Mouse (Mus musculus): Measurements from ENCODE around the gene Nr1d2. TPM values are rescaled to one million over a fixed set of nuclear protein-coding genes. Genes with fewer than 3 reads are reported as not detected.

The Nr1d2 gene
- polyA plus RNA-seq (2012; rRNA removed) = 17.0 and 26.7 TPM in 2 replicates

GRCm38 (mm10) chr14:18238750-18239731 is at the start of gene Nr1d2:
Gene Nr1d2 (minus strand): TSS chr14:18239127.
- peak; percentile 100 for DNase-seq
- Histone ChIP-seq H3K4me1 (ENCODE audit: control insufficient read depth, insufficient read depth, low read length) (peaks cover 16% of the 10 kb centered on the region), H3K27ac (ENCODE audit: insufficient read depth, low read depth, low read length) (peak within 1 kb of the TSS; percentile 100), H3K4me3 (ENCODE audit: insufficient read depth, low read depth, low read length) (peak within 1 kb of the TSS; percentile 88), H3K27me3 (replicated peaks; ENCODE audit: control insufficient read depth, insufficient read depth, low read length) (no peaks in the 10 kb centered on the region), H3K36me3 (ENCODE audit: control insufficient read depth, insufficient read depth, low read length) (no peaks in the 10 kb centered on the region)
- TF ChIP-seq CTCF (conservative IDR thresholded peaks at IDR 0.05; ENCODE audit: insufficient read depth, insufficient read length, low read depth, low read length) = no peak
- peak; percentile 61 for TF ChIP-seq POLR2A (IDR thresholded peaks at IDR 0.05; ENCODE audit: low read depth, low read length)
- under 1% methylated on average over 60 of the region's 66 CpGs for WGBS

- Histone ChIP-seq H3K4me3 (ENCODE audit: insufficient read depth, low read depth, low read length) (no peak overlapping the region), H3K4me1 (ENCODE audit: control insufficient read depth, insufficient read depth, low read length) (peaks cover 9% of the 10 kb centered on the region), H3K27me3 (replicated peaks; ENCODE audit: control insufficient read depth, insufficient read depth, low read length) (no peaks in the 10 kb centered on the region), H3K27ac (ENCODE audit: insufficient read depth, low read depth, low read length) (no peak overlapping the region), H3K36me3 (ENCODE audit: control insufficient read depth, insufficient read depth, low read length) (peaks cover 3% of the 10 kb centered on the region; the same call in 1 of the 2 replicates)
- DNase-seq = peak; percentile 19
- TF ChIP-seq CTCF (conservative IDR thresholded peaks at IDR 0.05; ENCODE audit: insufficient read depth, insufficient read length, low read depth, low read length) = no peak
- no peak for TF ChIP-seq POLR2A (IDR thresholded peaks at IDR 0.05; ENCODE audit: low read depth, low read length)
- WGBS = 35% methylated on average over 2 of the region's 2 CpGs
These were observed 48.5 kb upstream of the Nr1d2 start for GRCm38 (mm10) chr14:18287391-18287790.

- no peak for DNase-seq
- TF ChIP-seq POLR2A (IDR thresholded peaks at IDR 0.05; ENCODE audit: low read depth, low read length) (no peak), CTCF (conservative IDR thresholded peaks at IDR 0.05; ENCODE audit: insufficient read depth, insufficient read length, low read depth, low read length) (no peak)
- no peaks in the 10 kb centered on the region for H3K27me3 ChIP-seq (replicated peaks; ENCODE audit: control insufficient read depth, insufficient read depth, low read length)
- peaks cover 9% of the 10 kb centered on the region for H3K4me1 ChIP-seq (ENCODE audit: control insufficient read depth, insufficient read depth, low read length)
- H3K36me3 ChIP-seq (ENCODE audit: control insufficient read depth, insufficient read depth, low read length) = peaks cover 3% of the 10 kb centered on the region; the same call in 1 of the 2 replicates
- no peak overlapping the region for H3K27ac ChIP-seq (ENCODE audit: insufficient read depth, low read depth, low read length)
- WGBS = 86% methylated on average over 2 of the region's 2 CpGs
- H3K4me3 ChIP-seq (ENCODE audit: insufficient read depth, low read depth, low read length) = no peak overlapping the region
These were observed 47.5 kb upstream of the Nr1d2 start for GRCm38 (mm10) chr14:18286441-18286840.

- TF ChIP-seq CTCF (conservative IDR thresholded peaks at IDR 0.05; ENCODE audit: insufficient read depth, insufficient read length, low read depth, low read length) = no peak
- no peak for TF ChIP-seq POLR2A (IDR thresholded peaks at IDR 0.05; ENCODE audit: low read depth, low read length)
- H3K36me3 ChIP-seq (ENCODE audit: control insufficient read depth, insufficient read depth, low read length) = peaks cover 3% of the 10 kb centered on the region; the same call in 1 of the 2 replicates
- H3K27ac ChIP-seq (ENCODE audit: insufficient read depth, low read depth, low read length) = no peak overlapping the region
- no peak overlapping the region for H3K4me3 ChIP-seq (ENCODE audit: insufficient read depth, low read depth, low read length)
- H3K4me1 ChIP-seq (ENCODE audit: control insufficient read depth, insufficient read depth, low read length) = peaks cover 9% of the 10 kb centered on the region
- H3K27me3 ChIP-seq (replicated peaks; ENCODE audit: control insufficient read depth, insufficient read depth, low read length) = no peaks in the 10 kb centered on the region
- WGBS = 79% methylated on average over 3 of the region's 3 CpGs
- no peak for DNase-seq
These were observed 46.5 kb upstream of the Nr1d2 start for GRCm38 (mm10) chr14:18285476-18285875.

- H3K4me3 ChIP-seq (ENCODE audit: insufficient read depth, low read depth, low read length) = no peak overlapping the region
- H3K4me1 ChIP-seq (ENCODE audit: control insufficient read depth, insufficient read depth, low read length) = peaks cover 9% of the 10 kb centered on the region
- no peaks in the 10 kb centered on the region for H3K27me3 ChIP-seq (replicated peaks; ENCODE audit: control insufficient read depth, insufficient read depth, low read length)
- TF ChIP-seq POLR2A (IDR thresholded peaks at IDR 0.05; ENCODE audit: low read depth, low read length) = no peak
- no peak for TF ChIP-seq CTCF (conservative IDR thresholded peaks at IDR 0.05; ENCODE audit: insufficient read depth, insufficient read length, low read depth, low read length)
- no peak overlapping the region for H3K27ac ChIP-seq (ENCODE audit: insufficient read depth, low read depth, low read length)
- DNase-seq = peak; percentile 44
- peaks cover 3% of the 10 kb centered on the region; the same call in 1 of the 2 replicates for H3K36me3 ChIP-seq (ENCODE audit: control insufficient read depth, insufficient read depth, low read length)
- 70% methylated on average over 2 of the region's 2 CpGs for WGBS
These were observed 45.7 kb upstream of the Nr1d2 start for GRCm38 (mm10) chr14:18284581-18284980.

GRCm38 (mm10) chr14:18280375-18280774 is 41.4 kb upstream of the Nr1d2 start:
- no peak overlapping the region for H3K4me3 ChIP-seq (ENCODE audit: insufficient read depth, low read depth, low read length)
- 83% methylated on average over 5 of the region's 5 CpGs for WGBS
- no peak overlapping the region for H3K27ac ChIP-seq (ENCODE audit: insufficient read depth, low read depth, low read length)
- H3K36me3 ChIP-seq (ENCODE audit: control insufficient read depth, insufficient read depth, low read length) = peaks cover 3% of the 10 kb centered on the region; the same call in 1 of the 2 replicates
- H3K27me3 ChIP-seq (replicated peaks; ENCODE audit: control insufficient read depth, insufficient read depth, low read length) = no peaks in the 10 kb centered on the region
- no peak for DNase-seq
- TF ChIP-seq POLR2A (IDR thresholded peaks at IDR 0.05; ENCODE audit: low read depth, low read length) = no peak
- no peak for TF ChIP-seq CTCF (conservative IDR thresholded peaks at IDR 0.05; ENCODE audit: insufficient read depth, insufficient read length, low read depth, low read length)
- no peaks in the 10 kb centered on the region for H3K4me1 ChIP-seq (ENCODE audit: control insufficient read depth, insufficient read depth, low read length)

GRCm38 (mm10) chr14:18274526-18274925 is 35.6 kb upstream of the Nr1d2 start:
- peaks cover 6% of the 10 kb centered on the region; the same call in 1 of the 2 replicates for H3K4me1 ChIP-seq (ENCODE audit: control insufficient read depth, insufficient read depth, low read length)
- H3K4me3 ChIP-seq (ENCODE audit: insufficient read depth, low read depth, low read length) = no peak overlapping the region
- no peak for TF ChIP-seq CTCF (conservative IDR thresholded peaks at IDR 0.05; ENCODE audit: insufficient read depth, insufficient read length, low read depth, low read length)
- no peak for TF ChIP-seq POLR2A (IDR thresholded peaks at IDR 0.05; ENCODE audit: low read depth, low read length)
- no peaks in the 10 kb centered on the region; the same call in 1 of the 2 replicates for H3K36me3 ChIP-seq (ENCODE audit: control insufficient read depth, insufficient read depth, low read length)
- no peaks in the 10 kb centered on the region for H3K27me3 ChIP-seq (replicated peaks; ENCODE audit: control insufficient read depth, insufficient read depth, low read length)
- 74% methylated on average over 1 of the region's 1 CpGs for WGBS
- no peak overlapping the region for H3K27ac ChIP-seq (ENCODE audit: insufficient read depth, low read depth, low read length)
- DNase-seq = no peak
